Mouse (Mus musculus): ENCODE measurements around the gene Prkcz.

Prkcz gene

DNA sequence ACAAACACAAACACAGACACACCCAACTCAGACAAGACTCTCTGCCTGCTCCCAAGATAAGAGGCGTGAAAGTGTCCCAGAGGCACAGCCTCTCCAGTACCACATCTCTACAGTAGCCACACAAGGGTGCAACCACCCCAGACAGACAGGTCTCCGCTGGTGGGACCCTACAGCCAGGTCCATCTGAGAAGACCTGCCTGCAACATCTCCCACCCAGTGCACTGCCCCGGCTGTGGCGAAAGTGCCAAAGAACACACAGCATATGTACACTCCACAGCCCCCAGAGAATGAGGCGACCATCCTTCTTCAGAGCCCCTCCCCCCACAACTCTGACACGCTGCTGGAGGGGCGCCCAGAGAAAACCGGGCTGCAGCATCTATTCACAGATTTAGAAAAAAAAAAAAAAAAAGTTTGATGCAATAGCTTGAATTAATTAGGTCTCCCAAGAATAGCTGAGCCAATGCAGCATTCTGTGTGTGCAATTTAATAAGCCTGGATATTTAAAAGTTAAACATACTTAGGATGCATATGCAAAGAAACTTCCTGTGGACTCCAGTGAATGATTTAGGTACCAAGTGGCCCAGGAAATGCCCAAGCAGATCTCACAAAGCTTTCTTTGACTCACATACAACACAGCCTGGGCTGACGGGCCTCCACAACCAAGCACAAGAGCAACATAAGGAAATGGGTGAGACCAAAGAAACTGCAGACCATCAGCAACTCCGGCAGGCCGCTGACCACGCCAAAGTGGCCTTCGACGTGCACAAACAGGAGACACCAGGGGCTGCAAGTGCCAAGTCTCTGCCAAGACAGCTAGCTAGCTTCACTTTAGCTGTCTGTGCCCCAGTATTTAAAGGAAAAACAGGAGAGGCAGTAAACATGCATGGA is 140.7 kb downstream of the Prkcz start:
- DNase-seq (ENCODE audit: low spot score), result no peak

DNA sequence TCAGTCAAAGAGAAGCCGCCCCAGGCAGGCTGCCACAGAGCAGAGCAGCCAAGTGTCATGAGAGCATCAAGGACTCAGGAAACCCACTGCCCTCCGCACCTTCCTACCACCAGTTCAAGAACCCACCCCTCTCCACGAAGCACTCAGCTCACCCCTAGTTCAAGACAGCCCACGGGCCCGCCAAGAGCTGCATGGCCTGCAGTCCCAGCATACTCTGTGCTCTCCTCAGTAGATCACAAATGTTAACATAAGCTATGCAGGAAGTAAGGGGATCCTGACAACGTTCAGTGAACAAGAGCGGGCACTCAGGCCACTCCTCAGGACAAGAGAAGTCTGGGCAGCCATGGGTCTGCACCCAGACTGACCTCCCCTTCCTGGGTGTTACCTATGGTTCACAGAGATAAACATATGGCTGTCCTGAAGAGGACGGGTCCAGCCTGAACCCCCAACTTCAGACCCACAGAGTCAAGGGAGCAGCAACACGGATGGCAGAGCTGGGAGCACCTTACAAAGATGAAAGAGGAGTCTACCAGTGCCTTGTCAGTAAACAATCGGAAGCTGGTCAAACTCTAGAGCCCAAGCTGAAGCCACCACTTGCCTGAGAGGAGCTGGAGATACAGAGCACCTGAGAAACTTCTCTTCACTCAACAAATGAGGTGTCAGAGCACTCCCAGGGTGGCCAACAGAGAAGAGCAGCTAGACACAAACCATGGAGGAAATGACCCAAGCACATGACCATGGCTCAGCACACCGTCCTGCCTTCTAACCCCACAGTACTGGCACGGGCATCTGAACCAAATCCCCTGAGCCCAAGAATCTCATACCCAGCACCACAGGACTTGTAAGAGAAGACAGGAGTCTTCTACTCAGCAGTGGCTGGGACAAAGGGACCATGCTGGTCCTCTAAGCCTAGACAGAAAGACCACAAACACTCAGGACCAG is 141.6 kb downstream of the Prkcz start:
- no peak for DNase-seq (ENCODE audit: low spot score)

DNA sequence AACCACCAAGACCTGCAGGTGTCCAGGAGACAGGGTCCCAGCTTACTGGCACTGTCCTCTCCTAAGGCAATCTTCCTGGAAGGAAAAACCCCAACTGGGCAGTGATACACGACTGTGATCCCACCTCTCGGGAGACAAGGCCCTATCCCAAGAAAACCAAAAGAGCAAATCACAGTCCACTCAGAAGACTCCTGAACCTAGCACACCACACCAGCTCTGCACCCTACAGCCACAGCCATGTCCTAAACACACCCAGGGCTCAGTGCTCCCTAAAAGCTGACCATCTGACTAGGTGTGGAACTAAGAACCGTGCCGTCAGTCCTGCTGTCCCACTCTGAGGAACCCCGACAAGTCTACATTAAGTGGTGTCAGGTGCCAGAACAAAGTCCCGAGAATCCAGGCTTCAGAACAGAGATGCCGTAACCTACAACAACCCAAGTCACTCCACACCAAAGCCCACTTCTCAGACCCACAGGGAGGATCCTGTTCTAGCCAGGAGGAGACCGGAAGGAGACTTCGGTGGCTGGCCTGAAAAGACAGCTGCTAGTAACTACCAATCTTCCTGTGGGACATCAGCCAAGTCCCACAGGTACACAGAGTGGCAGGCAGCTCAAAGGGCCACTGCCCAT is 142.9 kb downstream of the Prkcz start:
- DNase-seq (ENCODE audit: low spot score), result no peak

DNA sequence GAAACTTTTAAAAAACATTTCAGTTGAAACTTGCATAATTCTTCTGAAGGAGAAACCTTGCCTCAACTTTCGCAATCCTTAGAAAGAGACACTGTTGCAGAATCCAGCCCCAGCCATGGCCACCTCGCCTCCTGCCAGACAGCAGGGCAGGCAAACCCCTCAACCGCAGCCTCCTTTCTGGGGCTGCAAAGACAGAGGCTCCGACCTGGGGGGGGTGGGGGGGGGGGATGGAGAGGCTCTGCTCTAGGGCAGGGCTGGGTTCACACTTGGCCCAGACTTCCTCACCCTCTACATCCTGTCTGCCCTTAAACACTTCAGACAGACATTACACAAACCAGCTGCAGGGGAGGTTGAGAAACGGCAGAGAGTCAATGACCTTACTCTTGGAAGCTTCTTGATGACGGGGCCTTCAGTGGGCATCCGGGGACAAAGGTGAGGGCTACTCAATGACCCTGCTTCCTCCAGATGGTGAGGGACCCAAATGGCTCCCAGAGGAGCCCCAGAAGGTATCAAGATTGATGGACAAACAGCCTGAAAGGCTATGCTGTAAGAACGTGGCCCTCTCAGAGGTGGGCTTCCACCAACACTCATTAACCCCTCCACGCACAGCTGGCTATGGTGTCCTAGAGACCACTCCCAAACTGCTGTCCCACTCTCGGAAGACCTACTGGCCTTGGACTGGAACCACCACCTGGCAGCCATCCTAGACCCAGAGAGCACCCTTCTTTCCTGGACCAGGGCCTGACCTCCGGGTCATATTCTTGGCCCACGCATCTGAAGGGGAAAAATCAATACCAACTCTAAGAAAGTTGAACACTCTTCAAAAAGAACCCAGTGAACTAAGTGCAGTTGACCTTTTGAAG is 143.7 kb downstream of the Prkcz start:
- peak; percentile 64 for DNase-seq (ENCODE audit: low spot score)

DNA sequence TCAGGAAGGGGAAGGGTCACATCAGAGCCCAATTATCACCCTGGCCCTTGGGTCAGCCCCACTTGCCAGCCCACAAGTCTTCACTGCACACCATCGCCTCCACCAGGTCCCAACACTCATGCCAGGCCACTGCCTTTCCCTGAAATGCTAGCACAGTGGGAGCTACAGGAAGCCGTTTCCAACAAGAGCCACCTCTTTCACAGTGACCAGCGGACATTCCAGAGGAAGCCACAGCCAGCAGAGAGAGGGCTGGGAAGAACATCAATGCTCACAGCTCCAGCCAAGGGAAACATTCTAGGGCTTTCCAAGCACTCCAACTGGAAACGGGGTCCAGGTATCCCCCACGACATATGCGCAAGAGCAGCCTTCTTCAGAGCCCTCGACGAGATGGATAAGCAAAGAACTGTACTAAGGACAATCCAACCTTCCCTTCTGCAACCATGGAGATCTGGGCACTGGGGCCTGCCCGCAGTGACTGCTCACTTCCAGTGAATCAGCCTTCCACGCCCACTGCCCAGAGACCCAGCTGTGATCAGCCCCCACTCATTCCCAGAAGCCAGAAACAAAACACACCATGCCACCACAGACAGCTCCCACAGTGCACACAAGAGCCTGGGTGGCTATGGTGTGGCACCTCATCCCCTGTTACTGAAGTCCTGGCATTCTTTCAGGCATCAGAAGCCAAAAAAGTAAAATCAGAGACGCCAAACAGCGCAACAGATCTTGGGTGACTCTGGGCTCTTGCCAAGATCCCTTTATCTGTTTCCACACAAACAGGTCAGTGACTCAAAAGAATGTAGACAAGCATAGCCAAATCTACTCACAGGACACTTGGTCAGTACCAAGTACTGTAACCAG is 145.2 kb downstream of the Prkcz start:
- no peak for DNase-seq (ENCODE audit: low spot score)

DNA sequence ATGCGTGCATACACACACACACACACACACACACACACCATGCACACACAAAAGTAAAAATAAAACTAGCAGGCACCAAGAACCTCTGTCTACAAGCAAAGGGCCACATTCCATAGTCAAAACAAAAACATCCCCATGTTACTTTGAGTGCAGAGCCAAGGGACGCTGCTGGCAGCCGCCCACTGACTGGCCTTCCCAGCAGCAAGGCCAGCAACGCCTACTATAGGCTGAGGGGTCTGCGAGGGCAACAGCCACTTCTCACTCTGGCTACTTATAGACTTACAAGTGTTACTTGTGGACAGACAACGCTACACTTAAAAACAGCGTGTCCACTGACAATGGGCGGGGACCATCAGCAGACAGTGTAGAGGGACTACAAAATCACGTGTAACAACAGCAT is 146.0 kb downstream of the Prkcz start:
- DNase-seq (ENCODE audit: low spot score), result no peak

DNA sequence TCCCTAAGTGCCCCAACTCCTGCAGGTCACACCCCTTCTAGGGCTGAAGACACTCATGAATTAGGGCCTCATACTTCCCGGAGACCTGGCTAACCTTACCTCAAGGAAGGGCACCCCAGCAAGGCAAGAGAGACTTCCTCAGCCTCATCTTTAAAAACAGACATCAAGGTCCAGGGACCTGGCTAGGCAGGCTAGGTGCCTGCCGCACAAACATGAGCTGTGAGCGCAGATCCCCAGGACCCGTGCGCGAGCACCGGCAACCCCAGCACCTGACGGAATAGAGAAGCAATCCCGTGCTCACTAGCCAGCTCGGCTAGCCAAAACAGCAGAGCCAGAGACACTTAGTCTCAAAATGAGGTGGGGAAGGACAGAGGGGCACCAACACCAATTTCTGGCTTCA is 146.4 kb downstream of the Prkcz start:
- DNase-seq (ENCODE audit: low spot score), result no peak

DNA sequence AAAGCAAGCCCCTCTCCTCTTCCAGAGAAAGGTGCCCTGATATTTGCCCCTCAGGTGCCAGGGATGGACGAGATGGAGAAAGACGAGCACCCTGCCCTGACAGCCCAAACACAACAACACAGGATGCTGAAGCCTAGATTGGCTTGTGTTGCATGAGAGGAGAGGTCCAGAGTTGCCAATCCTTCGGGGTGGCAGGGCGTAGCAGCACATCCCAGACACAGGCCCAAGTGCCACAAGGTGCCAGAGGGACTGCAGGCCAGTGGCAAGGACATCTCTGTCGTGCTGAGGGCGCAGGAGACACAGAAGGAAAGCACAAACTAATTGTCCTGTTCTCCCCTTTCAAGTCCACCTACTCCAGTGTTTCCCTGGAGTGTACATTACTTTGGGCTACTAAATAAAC is 147.0 kb downstream of the Prkcz start:
- DNase-seq (ENCODE audit: low spot score), result no peak

DNA sequence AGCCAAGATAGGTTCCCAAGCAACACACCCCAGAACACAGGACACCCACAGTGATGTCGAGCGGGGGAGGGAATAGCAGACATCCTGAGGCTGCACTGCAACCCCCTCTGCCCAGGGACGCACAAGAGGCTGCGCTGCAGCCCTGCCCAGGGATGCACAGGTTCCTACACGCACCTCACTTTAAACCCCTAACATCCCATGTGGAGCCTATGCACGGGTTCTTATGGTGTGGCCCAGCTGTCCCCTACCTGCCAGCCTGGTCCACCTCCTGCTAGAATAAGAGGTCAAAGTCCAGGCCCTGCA is 147.5 kb downstream of the Prkcz start:
- DNase-seq (ENCODE audit: low spot score), result no peak

DNA sequence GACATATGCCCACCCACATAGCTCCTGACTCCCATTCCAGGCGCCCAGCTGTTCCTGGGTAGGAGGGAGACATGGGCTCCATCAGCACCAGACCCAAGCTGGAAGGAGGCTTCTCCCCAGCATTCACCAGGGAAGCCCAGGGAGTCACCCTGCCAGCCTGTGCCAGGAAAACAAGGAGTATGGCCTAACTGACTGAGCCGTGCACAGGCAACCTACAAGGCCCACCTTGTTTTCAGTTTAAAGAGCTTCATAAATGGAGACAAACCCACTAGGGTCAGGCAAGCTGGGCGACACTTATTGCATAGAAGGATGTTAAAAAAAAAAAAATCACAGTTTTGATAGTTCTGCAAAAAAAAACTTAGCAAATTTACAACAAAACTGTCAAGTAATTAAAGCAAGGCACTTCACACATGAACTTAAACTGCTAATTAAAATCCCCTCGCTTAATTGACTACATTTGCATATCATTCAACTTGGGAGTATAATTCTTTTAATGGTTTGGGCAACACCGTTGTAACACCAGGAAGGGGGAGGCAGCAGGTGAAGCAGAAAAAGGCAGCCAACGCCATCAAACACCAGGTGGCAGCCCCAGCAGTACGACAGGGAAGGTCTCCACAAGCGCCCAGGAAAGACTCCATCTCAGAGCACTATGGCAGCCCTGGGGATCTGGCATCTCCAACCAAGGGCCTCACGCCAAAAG is 148.0 kb downstream of the Prkcz start:
- DNase-seq (ENCODE audit: low spot score), result no peak
